Mouse (Mus musculus): Measurements from ENCODE around the gene Il10ra.

DNA sequence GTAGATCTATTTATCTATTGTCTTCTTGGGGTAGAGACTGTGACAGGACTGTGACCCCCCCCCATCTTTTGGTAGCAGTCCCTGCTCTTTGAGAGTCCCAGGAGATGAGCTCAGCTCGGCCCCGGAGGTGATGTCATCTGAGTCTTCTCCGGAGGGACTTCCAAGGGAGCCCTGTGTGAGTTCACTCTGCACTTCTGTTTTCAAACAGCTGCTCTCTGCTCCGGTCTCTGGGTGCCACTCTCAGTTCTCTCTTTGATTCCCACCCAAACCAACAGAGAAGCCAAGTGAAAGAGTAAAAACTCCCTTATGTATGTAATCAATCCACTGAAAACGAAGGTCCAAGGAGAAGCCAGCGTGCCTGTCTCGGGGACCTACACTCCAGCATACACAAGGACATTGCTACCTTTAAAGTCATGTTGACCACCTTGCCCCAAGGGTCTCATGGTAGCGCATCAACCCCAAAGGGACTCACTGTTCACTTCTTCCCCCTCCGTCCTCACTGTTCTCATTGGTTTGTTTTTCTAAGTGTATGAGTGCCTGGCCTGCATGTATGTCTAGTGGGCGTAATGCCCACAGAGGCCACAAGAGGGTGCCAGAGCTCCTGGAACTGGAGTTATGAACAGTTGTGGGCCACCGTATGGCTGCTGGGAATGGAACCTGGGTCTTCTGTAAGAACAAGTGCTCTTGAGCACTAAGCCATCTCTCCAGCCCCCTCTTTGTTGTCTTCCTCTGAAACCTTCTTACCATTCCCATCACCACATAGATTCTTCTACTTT is 30.5 kb upstream of the Il10ra start:
- TF ChIP-seq CTCF (IDR thresholded peaks at IDR 0.05; ENCODE audit: low read depth, low read length) (peak; percentile 84), POLR2A (IDR thresholded peaks at IDR 0.05; ENCODE audit: extremely low read depth, insufficient read depth, low read length) (no peak)
